Mouse (Mus musculus) embryonic fibroblast, embryonic 13.5 days (primary cell): ENCODE measurements around the gene Edaradd.

ENCODE experiments used
- CTCF ChIP-seq: IDR thresholded peaks from 2 replicates; pipeline ENCODE4 v1.5.1; 2011; ENCODE audit warnings: mild to moderate bottlenecking, control low read depth, low read length, moderate library complexity, borderline replicate concordance; ENCODE audit not compliant: insufficient read depth
- POLR2A ChIP-seq: IDR thresholded peaks from 2 replicates; pipeline ENCODE4 v1.6.1; 2011; ENCODE audit warnings: low read depth, mild to moderate bottlenecking, control low read depth, low read length, moderate library complexity

DNA sequence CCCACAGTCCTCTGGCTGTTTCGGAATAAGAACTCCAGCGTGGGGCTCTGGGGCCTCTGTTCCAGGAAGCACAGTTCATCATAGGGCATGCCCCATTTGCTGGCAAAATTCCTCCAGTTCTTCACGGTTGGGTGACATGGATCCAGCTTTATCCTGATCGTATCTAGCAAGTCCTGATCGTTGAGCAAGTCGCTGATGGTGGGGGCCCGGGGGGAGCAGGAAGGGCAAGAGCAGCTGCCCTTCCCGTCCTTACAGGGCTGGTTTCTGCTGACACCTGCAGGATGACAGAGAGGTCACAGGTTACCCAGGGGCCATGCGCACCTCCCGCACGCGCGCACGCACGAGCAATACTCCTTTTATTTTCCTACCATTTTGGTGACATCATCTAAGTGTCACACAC is 41.9 kb downstream of the Edaradd start:
- TF ChIP-seq POLR2A (no peak), CTCF (no peak)
